20 mouse cellular contexts compared by ENCODE assay signal in the genomic region with DNA sequence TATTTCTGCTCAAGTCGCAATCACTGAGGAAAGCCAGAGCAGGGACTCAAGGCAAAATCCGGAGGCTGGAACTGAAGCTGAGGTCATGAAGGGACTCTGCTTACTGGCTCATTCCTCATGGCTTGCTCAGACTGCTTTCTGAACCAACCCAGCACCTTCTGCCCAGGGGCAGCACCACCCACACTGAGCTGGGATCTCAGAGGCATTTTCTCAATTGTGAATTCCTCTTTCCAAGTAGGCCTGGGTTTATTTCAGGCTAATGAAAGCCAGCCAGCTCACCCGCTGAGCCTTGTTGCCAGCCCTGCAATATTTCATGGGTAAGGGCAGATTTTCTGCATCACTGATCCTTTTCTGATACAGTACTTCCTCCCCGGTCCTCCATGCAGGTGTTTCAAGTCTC. TPM values are rescaled to one million over a fixed set of nuclear protein-coding genes. Genes with fewer than 3 reads are reported as not detected.
DNase-seq lines count a peak whose midpoint lies in the region; ATAC-seq and TF ChIP-seq lines count a peak whose summit lies in the region.
"Had no signal": no experiment of that assay in that cellular context is flagged by ENCODE, and none has a peak within 500 bp of the region (broad histone marks: within the 10 kb centered on the region; RNA-seq: fewer than 3 reads in every experiment).

No protein-coding gene starts in this region.

- no peaks in the 10 kb centered on the region for H3K9me3 ChIP-seq in intestine, postnatal 0 days (ENCODE audit: control insufficient read depth)
- no peaks in the 10 kb centered on the region for H3K9me3 ChIP-seq in intestine, embryonic 15.5 days
- H3K9me3 ChIP-seq in liver, embryonic 11.5 days (ENCODE audit: control insufficient read depth, low read length) = no peaks in the 10 kb centered on the region
- no peaks in the 10 kb centered on the region for H3K9me3 ChIP-seq in liver, embryonic 12.5 days (replicated peaks)
- no peaks in the 10 kb centered on the region for H3K9me3 ChIP-seq in forebrain, embryonic 11.5 days (ENCODE audit: control insufficient read depth, low read length)
- no peaks in the 10 kb centered on the region for H3K9me3 ChIP-seq in midbrain, embryonic 15.5 days
- H3K9me3 ChIP-seq: heart, embryonic 15.5 days; hindbrain, embryonic 10.5 days had no signal

- H3K4me2 ChIP-seq in intestine, postnatal 0 days (replicated peaks; ENCODE audit: low read depth) = no peak overlapping the region
- no peak overlapping the region for H3K4me2 ChIP-seq in intestine, embryonic 15.5 days (replicated peaks)
- H3K4me2 ChIP-seq in liver, embryonic 11.5 days = no peak overlapping the region
- H3K4me2 ChIP-seq in liver, embryonic 12.5 days = no peak overlapping the region
- no peak overlapping the region for H3K4me2 ChIP-seq in forebrain, embryonic 11.5 days (ENCODE audit: low read depth, low read length, severe bottlenecking)
- no peak overlapping the region for H3K4me2 ChIP-seq in midbrain, embryonic 15.5 days
- H3K4me2 ChIP-seq: heart, embryonic 15.5 days; lung, embryonic 14.5 days had no signal

- H3K36me3 ChIP-seq in intestine, postnatal 0 days (ENCODE audit: control insufficient read depth, insufficient read depth) = no peaks in the 10 kb centered on the region
- no peaks in the 10 kb centered on the region for H3K36me3 ChIP-seq in intestine, embryonic 15.5 days
- 0 out of 2 replicates have a peak, but pooled peaks cover 2% of the 10 kb centered on the region for H3K36me3 ChIP-seq in liver, embryonic 11.5 days (ENCODE audit: control insufficient read depth, insufficient read depth, low read length)
- no peaks in the 10 kb centered on the region for H3K36me3 ChIP-seq in liver, embryonic 12.5 days
- H3K36me3 ChIP-seq in forebrain, embryonic 11.5 days (ENCODE audit: control insufficient read depth, insufficient read depth, low read length) = no peaks in the 10 kb centered on the region
- H3K36me3 ChIP-seq in midbrain, embryonic 15.5 days (replicated peaks) = no peaks in the 10 kb centered on the region
- H3K36me3 ChIP-seq: heart, embryonic 15.5 days; hindbrain, embryonic 10.5 days had no signal

- 93% methylated on average over 4 of the region's 4 CpGs for WGBS in intestine, postnatal 0 days
- 77% methylated on average over 4 of the region's 4 CpGs for WGBS in intestine, embryonic 15.5 days
- WGBS in liver, embryonic 11.5 days = 82% methylated on average over 4 of the region's 4 CpGs
- 72% methylated on average over 4 of the region's 4 CpGs for WGBS in liver, embryonic 12.5 days (ENCODE audit: insufficient replicate concordance)
- 74% methylated on average over 4 of the region's 4 CpGs for WGBS in forebrain, embryonic 11.5 days
- WGBS in midbrain, embryonic 15.5 days = 79% methylated on average over 4 of the region's 4 CpGs

- no peak for ATAC-seq in intestine, postnatal 0 days
- ATAC-seq in intestine, embryonic 15.5 days = no peak
- ATAC-seq in liver, embryonic 11.5 days (replicated peaks; ENCODE audit: low FRiP score) = no peak
- no peak for ATAC-seq in liver, embryonic 12.5 days
- ATAC-seq in forebrain, embryonic 11.5 days (replicated peaks; ENCODE audit: low FRiP score) = no peak
- no peak for ATAC-seq in midbrain, embryonic 15.5 days (replicated peaks)
- ATAC-seq: CD4-positive, CD25-positive, alpha-beta regulatory T cell, adult 4 months; forebrain, postnatal 0 days; hindbrain, postnatal 0 days had no signal

- no peaks in the 10 kb centered on the region for H3K27me3 ChIP-seq in intestine, postnatal 0 days (replicated peaks; ENCODE audit: control insufficient read depth, insufficient read depth, low read length)
- H3K27me3 ChIP-seq in intestine, embryonic 15.5 days (replicated peaks) = no peaks in the 10 kb centered on the region
- H3K27me3 ChIP-seq in liver, embryonic 11.5 days (replicated peaks; ENCODE audit: control insufficient read depth, insufficient read depth, low read length) = no peaks in the 10 kb centered on the region
- peaks cover 7% of the 10 kb centered on the region; the same call in 1 of the 2 replicates for H3K27me3 ChIP-seq in liver, embryonic 12.5 days (replicated peaks)
- no peaks in the 10 kb centered on the region for H3K27me3 ChIP-seq in forebrain, embryonic 11.5 days (ENCODE audit: control insufficient read depth, insufficient read depth, low read length)
- no peaks in the 10 kb centered on the region for H3K27me3 ChIP-seq in midbrain, embryonic 15.5 days (replicated peaks)
- H3K27me3 ChIP-seq: heart, embryonic 15.5 days had no signal

- peak overlapping the region; percentile 62; the same call in 1 of the 2 replicates for H3K27ac ChIP-seq in intestine, postnatal 0 days (ENCODE audit: low read depth, low read length)
- no peak overlapping the region for H3K27ac ChIP-seq in intestine, embryonic 15.5 days
- no peak overlapping the region for H3K27ac ChIP-seq in liver, embryonic 11.5 days (ENCODE audit: low read depth, low read length)
- H3K27ac ChIP-seq in liver, embryonic 12.5 days = no peak overlapping the region
- H3K27ac ChIP-seq in forebrain, embryonic 11.5 days (ENCODE audit: low read depth, low read length) = no peak overlapping the region
- no peak overlapping the region for H3K27ac ChIP-seq in midbrain, embryonic 15.5 days
- H3K27ac ChIP-seq: gastrocnemius, adult 2 months; heart, embryonic 15.5 days; hindbrain, embryonic 10.5 days; hindbrain, postnatal 0 days had no signal

- H3K9ac ChIP-seq in intestine, postnatal 0 days (ENCODE audit: low read depth, low read length) = no peak overlapping the region
- no peak overlapping the region for H3K9ac ChIP-seq in intestine, embryonic 15.5 days
- no peak overlapping the region for H3K9ac ChIP-seq in liver, embryonic 11.5 days (ENCODE audit: low read depth, low read length)
- no peak overlapping the region for H3K9ac ChIP-seq in liver, embryonic 12.5 days
- H3K9ac ChIP-seq in forebrain, embryonic 11.5 days (ENCODE audit: low read length) = no peak overlapping the region
- no peak overlapping the region for H3K9ac ChIP-seq in midbrain, embryonic 15.5 days
- H3K9ac ChIP-seq: forebrain, postnatal 0 days; heart, embryonic 15.5 days; lung, embryonic 14.5 days had no signal

- peaks cover 3% of the 10 kb centered on the region; the same call in 1 of the 2 replicates for H3K4me1 ChIP-seq in intestine, postnatal 0 days (replicated peaks; ENCODE audit: control insufficient read depth, insufficient read depth, low read length)
- H3K4me1 ChIP-seq in intestine, embryonic 15.5 days (replicated peaks) = no peaks in the 10 kb centered on the region
- H3K4me1 ChIP-seq in liver, embryonic 11.5 days (replicated peaks; ENCODE audit: control insufficient read depth, insufficient read depth, low read length) = no peaks in the 10 kb centered on the region; the same call in 1 of the 2 replicates
- H3K4me1 ChIP-seq in liver, embryonic 12.5 days = 0 out of 2 replicates have a peak, but pooled peaks cover 5% of the 10 kb centered on the region
- no peaks in the 10 kb centered on the region for H3K4me1 ChIP-seq in forebrain, embryonic 11.5 days (replicated peaks; ENCODE audit: control insufficient read depth, insufficient read depth, low read length)
- peaks cover 5% of the 10 kb centered on the region; the same call in 1 of the 2 replicates for H3K4me1 ChIP-seq in midbrain, embryonic 15.5 days
- H3K4me1 ChIP-seq: heart, embryonic 15.5 days; hindbrain, embryonic 10.5 days had no signal

- no peak for TF ChIP-seq CTCF in intestine, postnatal 0 days (IDR thresholded peaks at IDR 0.05; ENCODE audit: low read depth)

- H3K4me3 ChIP-seq in intestine, postnatal 0 days (ENCODE audit: low read depth, low read length) = no peak overlapping the region
- no peak overlapping the region for H3K4me3 ChIP-seq in intestine, embryonic 15.5 days (replicated peaks)
- no peak overlapping the region for H3K4me3 ChIP-seq in liver, embryonic 11.5 days (ENCODE audit: low read depth, low read length)
- H3K4me3 ChIP-seq in liver, embryonic 12.5 days = no peak overlapping the region
- H3K4me3 ChIP-seq in forebrain, embryonic 11.5 days (ENCODE audit: low read depth, low read length) = no peak overlapping the region
- no peak overlapping the region for H3K4me3 ChIP-seq in midbrain, embryonic 15.5 days
- H3K4me3 ChIP-seq: gastrocnemius, adult 2 months; heart, embryonic 15.5 days; hindbrain, embryonic 10.5 days had no signal

- DNase-seq in adrenal gland, postnatal 10 days = peak; percentile 14
- no peak for DNase-seq in adrenal gland, adult 8-10 months
- DNase-seq in liver, embryonic 11.5 days (ENCODE audit: low spot score) = peak; percentile 16
- no peak for DNase-seq in forebrain, embryonic 11.5 days (ENCODE audit: low spot score)
- DNase-seq: cerebellum, adult 11 months; cerebellum, postnatal 14 days; embryo, embryonic 11 days; forebrain, postnatal 0 days; gastrocnemius, adult 2 months; lung, embryonic 14.5 days; lung, postnatal 4 days; right cerebral cortex, postnatal 4 days had no signal

RNA-seq across cellular contexts. Expression of gene Paqr9, which starts 12.0 kb away (rescaled TPM):
- total RNA-seq in adrenal gland, postnatal 10 days (2021) = 10 to 100 TPM; 21.5 to 27.4 TPM
- 1 to 10 TPM; 1.8 to 7.8 (median 5.6) TPM for total RNA-seq in adrenal gland, adult 8-10 months (2022)
- polyA plus RNA-seq in intestine, postnatal 0 days (2015; fragmentation: Nextera tagmentation; extraction: Ambion mirVana) = 22.1 and 23.2 TPM in 2 replicates
- 0.82 and 1.0 TPM in 2 replicates for polyA plus RNA-seq in intestine, embryonic 15.5 days (2015; fragmentation: Nextera tagmentation; extraction: Ambion mirVana)
- 13.8 and 14.4 TPM in 2 replicates for polyA plus RNA-seq in liver, embryonic 11.5 days (2014; fragmentation: Nextera tagmentation; extraction: Ambion mirVana)
- 14.2 and 14.3 TPM in 2 replicates for polyA plus RNA-seq in liver, embryonic 12.5 days (2016; fragmentation: Nextera tagmentation; extraction: Ambion mirVana)
- polyA plus RNA-seq in forebrain, embryonic 11.5 days (2014; fragmentation: Nextera tagmentation; extraction: Ambion mirVana) = 0.27 and 0.41 TPM in 2 replicates
- polyA plus RNA-seq in midbrain, embryonic 15.5 days (2015; fragmentation: Nextera tagmentation; extraction: Ambion mirVana) = 5.1 and 5.3 TPM in 2 replicates
- polyA plus RNA-seq: lung, embryonic 14.5 days had no signal

RNA-seq across cellular contexts. Expression of gene U2surp, which starts 59.7 kb away (rescaled TPM):
- 10 to 100 TPM; 56.7 to 69.2 TPM for total RNA-seq in adrenal gland, postnatal 10 days (2021)
- 10 to 100 TPM; 49.6 to 66.1 (median 61.3) TPM for total RNA-seq in adrenal gland, adult 8-10 months (2022)
- polyA plus RNA-seq in intestine, postnatal 0 days (2015; fragmentation: Nextera tagmentation; extraction: Ambion mirVana) = 97.5 and 112 TPM in 2 replicates
- 116 and 164 TPM in 2 replicates for polyA plus RNA-seq in intestine, embryonic 15.5 days (2015; fragmentation: Nextera tagmentation; extraction: Ambion mirVana)
- polyA plus RNA-seq in liver, embryonic 11.5 days (2014; fragmentation: Nextera tagmentation; extraction: Ambion mirVana) = 124 and 131 TPM in 2 replicates
- polyA plus RNA-seq in liver, embryonic 12.5 days (2016; fragmentation: Nextera tagmentation; extraction: Ambion mirVana) = 95.2 and 98.9 TPM in 2 replicates
- 130 and 159 TPM in 2 replicates for polyA plus RNA-seq in forebrain, embryonic 11.5 days (2014; fragmentation: Nextera tagmentation; extraction: Ambion mirVana)
- 115 and 129 TPM in 2 replicates for polyA plus RNA-seq in midbrain, embryonic 15.5 days (2015; fragmentation: Nextera tagmentation; extraction: Ambion mirVana)

Comparison
In these comparisons a context has a peak if more than half of its experiments do, and no peak if none do; other contexts are left out.
1. DNase-seq: peak in adrenal gland, postnatal 10 days (single experiment) and liver, embryonic 11.5 days (single experiment); none in adrenal gland, adult 8-10 months (single experiment) and forebrain, embryonic 11.5 days (single experiment).